Mouse (Mus musculus) cerebellum, postnatal 36 days (tissue): ENCODE results near the gene Rgl1.
"Not testable (repeated sequence)": the region's sequence is repeated elsewhere in the genome, so short reads cannot be mapped to it uniquely, and the experiment has no call there.

Experiments used
- DNase-seq, 2 experiments: peaks; one replicate each; pipeline ENCODE4 v3.0.0; 2021 to 2022; ENCODE audit warnings: mixed read lengths in 2 of 2

The Rgl1 gene

GRCm38 (mm10) chr1:152650856-152651494, 115.2 kb downstream of the Rgl1 start:
- no peak for DNase-seq

DNA sequence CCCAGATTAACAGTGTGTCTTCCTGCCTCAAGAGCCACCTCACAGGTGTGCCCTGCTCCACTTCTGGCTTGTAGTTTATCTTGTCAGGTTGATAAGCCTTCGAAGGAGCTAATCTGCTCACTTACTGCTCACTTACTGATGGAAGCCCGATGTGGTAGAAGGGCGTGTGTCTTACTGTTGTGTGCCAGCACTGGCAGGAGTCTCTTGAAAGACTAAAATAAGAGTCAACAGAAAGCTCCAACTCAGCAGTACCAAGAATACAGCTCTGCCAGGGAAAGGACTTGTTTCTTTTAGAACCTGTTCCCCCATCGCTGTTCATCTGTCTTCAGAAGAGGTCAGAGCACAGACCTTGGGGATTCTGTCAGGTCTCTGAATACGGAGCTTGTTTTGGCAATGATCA, 118.1 kb downstream of the Rgl1 start:
- no peak for DNase-seq

- not testable (repeated sequence) for DNase-seq
Measured at GRCm38 (mm10) chr1:152642207-152642606, 123.9 kb downstream of the Rgl1 start.

- peak; percentile 95 to 97 for DNase-seq
Measured at GRCm38 (mm10) chr1:152640195-152640981, 125.8 kb downstream of the Rgl1 start.

DNA sequence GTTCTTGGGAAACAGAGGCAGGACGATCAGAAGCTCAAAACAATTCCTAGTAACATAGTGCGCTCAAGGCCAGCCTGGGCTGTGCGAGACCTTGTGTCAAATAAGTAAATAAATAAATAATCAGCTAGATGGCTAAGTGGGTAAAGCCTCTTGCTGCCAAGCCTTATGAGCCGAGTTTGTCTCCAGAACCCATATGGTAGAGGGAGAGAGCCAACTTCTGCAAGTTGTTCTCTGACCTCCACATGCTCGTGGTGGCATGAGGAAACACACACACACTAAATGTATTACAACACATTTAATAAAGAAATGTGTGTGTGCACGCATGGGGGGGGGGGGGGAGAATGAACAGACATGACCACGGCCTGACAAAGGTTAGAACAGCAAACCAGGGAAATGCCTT, 126.8 kb downstream of the Rgl1 start:
- DNase-seq = no peak

DNA sequence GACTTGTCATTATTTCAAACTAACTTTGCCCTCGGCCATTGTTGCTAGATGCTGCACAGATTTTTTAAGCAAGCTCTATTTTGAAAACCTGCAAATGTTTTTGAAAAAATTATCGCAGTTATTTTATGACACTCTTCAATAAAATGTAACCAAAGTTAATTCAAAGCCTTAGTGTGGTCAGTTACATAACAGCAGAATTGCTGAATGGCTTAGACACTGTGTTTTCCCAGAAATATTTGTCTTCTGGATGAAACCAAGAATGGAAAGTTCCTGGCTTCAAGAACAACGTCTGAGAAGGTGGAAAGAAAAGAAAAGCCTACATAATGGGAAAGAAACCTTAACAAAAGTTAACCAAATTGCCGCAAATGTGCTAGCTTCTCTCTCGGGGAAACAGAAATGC, 131.5 kb downstream of the Rgl1 start:
- no peak for DNase-seq

DNA sequence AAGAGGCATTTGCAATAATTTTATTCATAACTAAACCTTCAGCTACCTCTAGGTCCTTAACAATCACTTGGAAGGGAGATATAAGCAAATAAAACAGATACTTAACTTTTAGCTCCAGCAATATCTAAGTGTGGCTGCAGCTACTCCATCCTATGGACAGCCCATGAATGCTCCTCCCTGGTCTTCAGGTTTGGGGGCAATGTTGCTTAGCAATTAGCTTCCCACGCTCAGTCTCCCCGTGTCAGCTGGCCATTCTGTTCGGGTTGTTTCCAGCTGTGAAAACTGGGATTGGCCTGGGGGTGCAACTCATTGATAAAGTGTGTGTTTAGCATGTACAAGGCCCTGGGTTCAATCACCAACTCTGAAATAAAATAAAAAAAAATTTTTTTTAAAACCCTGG, 136.4 kb downstream of the Rgl1 start:
- DNase-seq = no peak

DNA sequence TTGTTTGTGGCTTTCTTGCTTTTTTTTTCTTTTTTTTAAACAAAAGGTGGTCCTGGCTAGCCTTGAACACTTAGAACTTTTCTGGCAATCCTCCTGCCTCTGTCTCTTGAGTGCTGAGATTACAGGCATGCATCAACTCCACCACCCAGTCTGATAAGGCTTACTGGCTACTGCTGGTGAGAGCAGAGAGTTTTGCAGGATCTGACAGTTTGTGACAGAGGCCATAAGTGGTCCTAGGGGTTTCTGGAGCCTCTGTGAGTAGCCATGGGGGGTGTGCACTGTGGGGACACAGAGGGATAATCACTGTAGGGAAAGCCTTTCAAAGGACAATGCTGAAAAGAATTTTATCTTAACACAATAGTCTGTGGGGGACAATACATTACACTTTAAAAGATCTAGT, 140.5 kb downstream of the Rgl1 start:
- DNase-seq = no peak

GRCm38 (mm10) chr1:152624644-152625454, 141.3 kb downstream of the Rgl1 start:
- peak; percentile 47 to 51 for DNase-seq

DNA sequence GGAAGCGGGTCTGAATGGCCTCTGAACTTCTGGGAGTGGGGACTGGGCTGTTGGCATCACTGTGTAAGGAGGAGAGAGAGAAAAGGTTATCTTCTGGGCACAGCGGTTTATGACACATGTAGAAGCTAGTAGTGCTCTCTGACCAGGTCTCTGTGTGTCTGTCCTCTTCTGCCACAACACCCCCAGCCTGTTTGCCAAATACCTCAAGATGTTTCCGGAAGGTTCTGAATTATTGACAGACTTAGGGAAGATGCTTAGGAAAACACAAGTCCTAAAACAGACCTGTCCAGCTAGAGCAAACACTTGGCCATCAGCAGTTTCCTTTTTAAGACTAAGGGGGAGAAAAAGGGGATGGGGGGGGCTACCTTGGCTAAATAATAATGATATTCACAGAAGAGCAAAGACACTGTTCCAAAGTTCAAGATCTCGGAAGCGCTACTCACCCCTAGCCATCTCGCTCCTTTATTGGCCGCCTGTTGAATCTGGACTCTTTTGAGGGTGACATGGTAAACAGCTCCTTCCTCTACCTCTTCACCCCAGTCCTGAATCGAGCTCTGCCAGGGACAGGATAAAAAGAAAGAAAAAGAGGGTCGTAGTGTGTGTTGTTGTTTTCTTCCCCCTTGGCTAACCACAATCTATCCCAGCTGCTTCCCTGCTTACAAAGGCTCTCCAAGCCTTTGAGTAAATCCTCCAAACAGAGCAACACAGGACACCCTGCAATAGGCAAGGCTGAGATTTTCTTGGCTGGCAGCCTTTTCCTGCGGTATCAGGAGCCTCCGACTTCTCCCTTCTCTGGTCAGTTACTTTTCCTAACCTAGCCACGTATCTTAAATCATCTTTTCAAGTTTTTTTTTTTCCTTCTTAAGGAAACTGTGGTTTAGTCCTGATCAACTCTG, 142.5 kb downstream of the Rgl1 start:
- no peak for DNase-seq

DNA sequence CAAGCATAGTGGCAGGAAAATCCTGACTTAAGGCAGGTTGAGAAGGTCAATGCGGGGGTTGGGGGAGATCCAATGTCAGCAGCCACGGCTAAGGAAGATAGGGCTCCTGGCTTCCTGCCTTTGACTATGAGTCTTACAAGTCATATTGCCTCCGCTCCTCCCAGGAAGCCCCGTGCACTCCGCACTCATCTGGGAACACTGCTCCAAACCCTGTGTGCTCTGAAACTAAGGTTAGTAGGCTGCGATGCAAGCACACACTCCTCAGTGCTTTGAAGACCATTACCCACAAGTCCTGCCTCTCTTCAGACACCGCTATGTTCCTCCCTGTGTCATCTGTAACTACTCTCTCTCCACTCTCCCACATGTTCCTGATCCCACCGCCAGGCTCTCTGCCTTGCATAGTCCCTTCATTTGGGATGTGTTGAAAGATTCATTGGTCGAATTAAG, 143.4 kb downstream of the Rgl1 start:
- no peak for DNase-seq

DNA sequence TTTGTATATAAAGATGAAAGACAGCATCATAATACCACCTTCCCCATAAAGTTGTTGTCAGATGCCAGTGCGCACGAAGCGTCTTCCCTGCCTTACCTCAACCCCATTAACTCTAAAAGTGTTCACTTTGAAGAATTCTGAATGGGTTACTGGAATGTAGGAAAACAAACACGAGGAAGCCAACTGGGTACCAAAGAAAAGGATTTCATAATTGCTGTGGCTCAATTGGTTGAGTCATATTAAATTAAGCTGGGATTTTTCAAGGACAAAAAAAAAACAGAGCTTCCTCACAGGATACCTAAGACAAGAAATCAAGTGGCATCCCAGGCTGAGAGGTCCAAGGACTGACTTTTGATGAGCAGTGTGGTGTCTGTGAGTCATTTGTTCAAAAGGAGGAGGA, 144.5 kb downstream of the Rgl1 start:
- DNase-seq = no peak

DNA sequence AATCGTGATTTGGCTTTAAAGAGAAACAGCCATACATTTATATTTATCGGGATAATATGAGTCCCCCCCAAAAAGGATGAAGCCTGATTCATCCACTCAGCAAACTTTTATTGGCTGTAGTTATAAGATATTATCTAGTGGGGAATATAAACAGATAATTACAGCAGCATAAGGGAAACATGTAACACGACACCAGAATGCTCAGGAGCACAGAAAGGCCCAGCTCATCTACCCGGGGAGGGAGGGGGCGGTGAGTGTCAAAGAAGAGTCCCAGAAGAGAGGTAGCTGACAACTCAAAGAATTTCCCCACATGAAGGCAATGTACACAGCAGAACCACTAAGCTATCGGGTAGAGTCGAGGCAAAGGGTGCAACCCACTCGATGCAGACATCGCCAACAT, 146.8 kb downstream of the Rgl1 start:
- DNase-seq = no peak

DNA sequence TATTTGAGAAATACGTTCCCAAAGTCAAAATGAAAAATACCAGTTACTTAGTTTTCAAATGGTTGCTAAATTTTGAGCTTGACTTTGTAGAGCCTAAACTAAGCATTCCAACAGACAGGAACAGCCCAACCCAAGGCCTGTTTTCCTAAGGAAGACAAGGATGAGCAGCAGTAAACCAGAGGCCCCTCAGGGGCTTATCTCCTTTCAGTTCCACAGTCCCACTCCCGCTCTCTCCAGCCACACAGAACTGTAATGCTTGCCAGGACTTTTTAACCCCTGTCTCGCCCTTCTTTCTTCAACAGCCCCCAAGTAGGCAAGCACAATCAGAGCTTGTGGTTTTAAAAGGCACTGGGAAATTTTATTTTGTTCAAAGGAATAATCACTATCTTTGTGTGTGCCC, 147.3 kb downstream of the Rgl1 start:
- no peak for DNase-seq

- no peak for DNase-seq
Measured at GRCm38 (mm10) chr1:152618381-152618780, 147.8 kb downstream of the Rgl1 start.

- no peak for DNase-seq
Measured at GRCm38 (mm10) chr1:152617745-152618342, 148.3 kb downstream of the Rgl1 start.

GRCm38 (mm10) chr1:152616777-152617057, 149.4 kb downstream of the Rgl1 start:
- no peak for DNase-seq

GRCm38 (mm10) chr1:152615987-152616776, 150.0 kb downstream of the Rgl1 start:
- no peak for DNase-seq

DNA sequence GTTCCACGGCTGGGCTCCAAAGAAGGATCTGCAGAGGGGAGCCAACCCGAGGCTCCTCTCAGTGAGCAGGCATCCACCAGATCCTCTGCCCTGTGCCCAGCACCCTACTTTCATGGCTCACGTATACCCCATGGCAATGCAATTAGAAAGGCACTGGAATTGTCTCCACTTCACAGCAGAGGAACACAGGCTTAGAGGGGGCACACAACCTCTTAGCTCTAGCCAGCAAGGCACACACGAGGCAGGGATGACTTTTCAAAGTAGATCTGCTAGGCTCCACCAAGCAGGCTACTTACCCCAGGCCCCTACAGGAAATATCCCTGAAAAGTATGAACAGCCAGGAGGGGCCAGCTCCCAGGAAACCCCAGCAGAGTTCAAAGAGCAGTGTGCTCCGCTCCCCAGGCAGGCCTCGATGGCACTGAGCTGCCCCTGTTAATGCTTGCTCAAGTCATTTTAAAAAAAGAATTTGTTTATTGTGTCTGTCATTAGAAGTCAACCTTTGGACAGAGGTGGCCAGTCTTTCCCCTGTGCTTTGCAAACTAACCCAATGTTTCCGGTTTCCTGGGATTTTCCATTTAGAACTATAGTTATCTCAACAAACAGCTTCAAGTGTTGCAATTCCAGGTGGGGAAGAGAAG, 151.3 kb downstream of the Rgl1 start:
- no peak for DNase-seq

- no peak for DNase-seq
Measured at GRCm38 (mm10) chr1:152613158-152613857, 152.8 kb downstream of the Rgl1 start.
